Mouse (Mus musculus): ENCODE results near the gene Crybg3. TPM values are rescaled to one million over a fixed set of nuclear protein-coding genes. Genes with fewer than 3 reads are reported as not detected.
A peak's percentile ranks its signal among the peaks of the same experiment; 100 is the strongest.

Gene Crybg3
- polyA plus RNA-seq (2015; fragmentation: Nextera tagmentation; extraction: Ambion mirVana): 7.2 and 8.4 TPM in 2 replicates

GRCm38 (mm10) chr16:59600311-59601251, at the start of gene Crybg3:
TSS of gene Crybg3 (minus strand) at chr16:59600979.
- ATAC-seq (replicated peaks; ENCODE audit: low FRiP score): peak; percentile 96
- Histone ChIP-seq H3K27ac (peak within 1 kb of the TSS; percentile 92), H3K4me1 (peaks cover 22% of the 10 kb centered on the region), H3K36me3 (no peaks in the 10 kb centered on the region), H3K27me3 (no peaks in the 10 kb centered on the region), H3K9ac (peak within 1 kb of the TSS; percentile 86), H3K4me2 (peak within 1 kb of the TSS; percentile 74), H3K9me3 (replicated peaks) (0 out of 2 replicates have a peak, but pooled peaks cover 2% of the 10 kb centered on the region), H3K4me3 (replicated peaks) (peak within 1 kb of the TSS; percentile 85)
- WGBS: under 1% methylated on average over 85 of the region's 90 CpGs

GRCm38 (mm10) chr16:59643766-59644165, 43.0 kb upstream of the Crybg3 start:
- 56% methylated on average over 2 of the region's 2 CpGs for WGBS
- Histone ChIP-seq H3K4me2 (no peak overlapping the region), H3K36me3 (no peaks in the 10 kb centered on the region), H3K27ac (no peak overlapping the region), H3K9me3 (replicated peaks) (no peaks in the 10 kb centered on the region), H3K4me3 (replicated peaks) (no peak overlapping the region), H3K9ac (no peak overlapping the region), H3K27me3 (no peaks in the 10 kb centered on the region), H3K4me1 (0 out of 2 replicates have a peak, but pooled peaks cover 3% of the 10 kb centered on the region)
- ATAC-seq (replicated peaks; ENCODE audit: low FRiP score): no peak

- no peaks in the 10 kb centered on the region for H3K27me3 ChIP-seq
- no peak overlapping the region for H3K4me3 ChIP-seq (replicated peaks)
- H3K9ac ChIP-seq: no peak overlapping the region
- no peaks in the 10 kb centered on the region for H3K9me3 ChIP-seq (replicated peaks)
- no peak overlapping the region for H3K27ac ChIP-seq
- H3K4me2 ChIP-seq: peak overlapping the region; percentile 76
- H3K36me3 ChIP-seq: no peaks in the 10 kb centered on the region
- H3K4me1 ChIP-seq: peaks cover 8% of the 10 kb centered on the region; the same call in 1 of the 2 replicates
- ATAC-seq (replicated peaks; ENCODE audit: low FRiP score): no peak
- WGBS: 84% methylated on average over 3 of the region's 3 CpGs
Measured at GRCm38 (mm10) chr16:59639985-59640384, 39.2 kb upstream of the Crybg3 start.

- Histone ChIP-seq H3K4me1 (peaks cover 8% of the 10 kb centered on the region; the same call in 1 of the 2 replicates), H3K9me3 (replicated peaks) (no peaks in the 10 kb centered on the region), H3K27me3 (no peaks in the 10 kb centered on the region), H3K4me2 (peak within 1 kb of the TSS; percentile 76), H3K27ac (peak within 1 kb of the TSS; percentile 100), H3K4me3 (replicated peaks) (peak within 1 kb of the TSS; percentile 74), H3K9ac (peak within 1 kb of the TSS; percentile 66), H3K36me3 (no peaks in the 10 kb centered on the region)
- peak; percentile 98 for ATAC-seq (replicated peaks; ENCODE audit: low FRiP score)
- WGBS: under 1% methylated on average over 46 of the region's 46 CpGs
Measured at GRCm38 (mm10) chr16:59639102-59639691, 38.4 kb upstream of the Crybg3 start, which contains the start of gene Arl6. TSS of gene Arl6 (minus strand) at chr16:59639391.

- peaks cover 6% of the 10 kb centered on the region; the same call in 1 of the 2 replicates for H3K4me1 ChIP-seq
Measured at GRCm38 (mm10) chr16:59634598-59634997, 33.8 kb upstream of the Crybg3 start.

GRCm38 (mm10) chr16:59621554-59621953, 20.8 kb upstream of the Crybg3 start:
- WGBS: 98% methylated on average over 2 of the region's 2 CpGs
- Histone ChIP-seq H3K27ac (no peak overlapping the region), H3K27me3 (no peaks in the 10 kb centered on the region), H3K4me2 (no peak overlapping the region), H3K9ac (no peak overlapping the region), H3K4me1 (no peaks in the 10 kb centered on the region), H3K4me3 (replicated peaks) (no peak overlapping the region), H3K36me3 (peaks cover 3% of the 10 kb centered on the region; the same call in 1 of the 2 replicates), H3K9me3 (replicated peaks) (no peaks in the 10 kb centered on the region)
- ATAC-seq (replicated peaks; ENCODE audit: low FRiP score): no peak

More at GRCm38 (mm10) chr16:59634598-59634997, 33.8 kb upstream of the Crybg3 start:
- Histone ChIP-seq H3K4me3 (replicated peaks) (no peak overlapping the region), H3K9me3 (replicated peaks) (no peaks in the 10 kb centered on the region), H3K27ac (no peak overlapping the region), H3K9ac (no peak overlapping the region), H3K27me3 (no peaks in the 10 kb centered on the region), H3K36me3 (peaks cover 10% of the 10 kb centered on the region), H3K4me2 (no peak overlapping the region)
- WGBS: 92% methylated on average over 2 of the region's 2 CpGs
- no peak for ATAC-seq (replicated peaks; ENCODE audit: low FRiP score)

GRCm38 (mm10) chr16:59617167-59617566, 16.4 kb upstream of the Crybg3 start:
- H3K4me1 ChIP-seq: no peaks in the 10 kb centered on the region
- WGBS: 41% methylated on average over 3 of the region's 3 CpGs

GRCm38 (mm10) chr16:59615675-59616074, 14.9 kb upstream of the Crybg3 start:
- no peak overlapping the region for H3K4me3 ChIP-seq (replicated peaks)
- no peak overlapping the region for H3K27ac ChIP-seq
- no peaks in the 10 kb centered on the region for H3K27me3 ChIP-seq
- WGBS: 79% methylated on average over 3 of the region's 3 CpGs
- no peaks in the 10 kb centered on the region for H3K9me3 ChIP-seq (replicated peaks)
- H3K36me3 ChIP-seq: 0 out of 2 replicates have a peak, but pooled peaks cover 7% of the 10 kb centered on the region
- no peak for ATAC-seq (replicated peaks; ENCODE audit: low FRiP score)
- H3K4me1 ChIP-seq: no peaks in the 10 kb centered on the region
- no peak overlapping the region for H3K4me2 ChIP-seq
- no peak overlapping the region for H3K9ac ChIP-seq

More at GRCm38 (mm10) chr16:59617167-59617566, 16.4 kb upstream of the Crybg3 start:
- no peak overlapping the region for H3K4me3 ChIP-seq (replicated peaks)
- no peak overlapping the region for H3K27ac ChIP-seq
- no peak overlapping the region for H3K9ac ChIP-seq
- no peak overlapping the region for H3K4me2 ChIP-seq
- H3K9me3 ChIP-seq (replicated peaks): no peaks in the 10 kb centered on the region
- H3K27me3 ChIP-seq: no peaks in the 10 kb centered on the region
- peaks cover 5% of the 10 kb centered on the region; the same call in 1 of the 2 replicates for H3K36me3 ChIP-seq
- peak; percentile 46; the same call in 1 of the 2 replicates for ATAC-seq (replicated peaks; ENCODE audit: low FRiP score)

- 0 out of 2 replicates have a peak, but pooled peaks cover 7% of the 10 kb centered on the region for H3K36me3 ChIP-seq
- no peaks in the 10 kb centered on the region for H3K27me3 ChIP-seq
- no peaks in the 10 kb centered on the region for H3K4me1 ChIP-seq
- H3K9me3 ChIP-seq (replicated peaks): no peaks in the 10 kb centered on the region
- no peak overlapping the region for H3K4me3 ChIP-seq (replicated peaks)
- ATAC-seq (replicated peaks; ENCODE audit: low FRiP score): no peak
- H3K9ac ChIP-seq: no peak overlapping the region
- no peak overlapping the region for H3K4me2 ChIP-seq
- H3K27ac ChIP-seq: no peak overlapping the region
- 72% methylated on average over 1 of the region's 1 CpGs for WGBS
Measured at GRCm38 (mm10) chr16:59610750-59611149, 10.0 kb upstream of the Crybg3 start.

- Histone ChIP-seq H3K27me3 (no peaks in the 10 kb centered on the region), H3K4me2 (peak overlapping the region; percentile 49), H3K9ac (no peak overlapping the region), H3K27ac (peak overlapping the region; percentile 39; the same call in 1 of the 2 replicates), H3K4me1 (peaks cover 14% of the 10 kb centered on the region), H3K36me3 (no peaks in the 10 kb centered on the region), H3K9me3 (replicated peaks) (0 out of 2 replicates have a peak, but pooled peaks cover 2% of the 10 kb centered on the region), H3K4me3 (replicated peaks) (0 out of 2 replicates have a peak overlapping the region, but pooled peaks have one; percentile 2)
- peak; percentile 31 for ATAC-seq (replicated peaks; ENCODE audit: low FRiP score)
- WGBS: 24% methylated on average over 15 of the region's 15 CpGs
Measured at GRCm38 (mm10) chr16:59604078-59604781, 3.5 kb upstream of the Crybg3 start.
